Mouse (Mus musculus): ENCODE data around the gene Hdgf. TPM values are rescaled to one million over a fixed set of nuclear protein-coding genes. Genes with fewer than 3 reads are reported as not detected.
"Not testable (repeated sequence)": the region's sequence is repeated elsewhere in the genome, so short reads cannot be mapped to it uniquely, and the experiment has no call there.

The Hdgf gene
- polyA plus RNA-seq, 1 experiment: 169 TPM

DNA sequence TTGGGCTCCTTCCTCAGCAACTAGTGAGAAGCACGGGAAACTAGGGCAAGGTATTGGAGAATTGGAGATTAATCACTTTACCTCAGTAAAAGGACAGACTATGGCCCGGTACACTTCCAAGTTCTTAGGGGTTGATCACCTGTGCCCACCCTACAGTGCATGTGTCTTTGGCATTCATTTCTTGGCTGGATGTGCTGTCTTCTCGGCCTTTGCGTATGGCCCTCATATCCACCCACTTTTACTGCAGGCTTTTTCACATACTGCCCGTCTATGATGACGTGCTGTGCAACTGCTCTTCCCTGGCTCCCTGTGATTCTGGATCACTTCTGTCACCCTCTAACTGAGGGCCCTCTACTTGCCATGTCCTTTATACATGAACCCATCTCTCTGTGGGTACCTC is 19.7 kb upstream of the Hdgf start:
- TF ChIP-seq POLR2A (IDR thresholded peaks at IDR 0.05; ENCODE audit: extremely low read depth, insufficient read depth, low read length) (no peak), CTCF (IDR thresholded peaks at IDR 0.05; ENCODE audit: extremely low read depth, insufficient read depth, low read length) (no peak)
- no peak overlapping the region for H3K27ac ChIP-seq (ENCODE audit: insufficient read depth, low read length)
- H3K4me1 ChIP-seq (ENCODE audit: control insufficient read depth, insufficient read depth, low read length): peaks cover 7% of the 10 kb centered on the region; the same call in 1 of the 2 replicates
- H3K4me3 ChIP-seq (ENCODE audit: insufficient read depth, low read length): peak overlapping the region; percentile 33; the same call in 1 of the 2 replicates

DNA sequence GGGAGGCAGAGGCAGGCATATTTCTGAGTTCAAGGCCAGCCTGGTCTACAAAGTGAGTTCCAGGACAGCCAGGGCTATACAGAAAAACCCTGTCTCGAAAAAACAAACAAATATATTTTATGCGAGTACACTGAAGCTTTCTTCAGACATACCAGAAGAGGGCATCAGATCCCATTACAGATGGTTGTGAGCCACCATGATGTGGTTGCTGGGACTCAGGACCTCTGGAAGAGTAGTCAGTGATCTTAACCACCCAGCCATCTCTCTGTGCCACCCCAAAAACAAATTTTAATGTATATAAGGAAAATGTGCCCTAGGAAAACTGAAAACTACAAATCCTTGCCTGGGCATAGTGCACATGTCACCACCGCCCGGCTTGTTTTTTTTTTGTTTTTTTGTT is 18.7 kb upstream of the Hdgf start:
- H3K4me3 ChIP-seq (ENCODE audit: insufficient read depth, low read length); H3K4me1 ChIP-seq (ENCODE audit: control insufficient read depth, insufficient read depth, low read length); H3K27ac ChIP-seq (ENCODE audit: insufficient read depth, low read length): not testable (repeated sequence)

DNA sequence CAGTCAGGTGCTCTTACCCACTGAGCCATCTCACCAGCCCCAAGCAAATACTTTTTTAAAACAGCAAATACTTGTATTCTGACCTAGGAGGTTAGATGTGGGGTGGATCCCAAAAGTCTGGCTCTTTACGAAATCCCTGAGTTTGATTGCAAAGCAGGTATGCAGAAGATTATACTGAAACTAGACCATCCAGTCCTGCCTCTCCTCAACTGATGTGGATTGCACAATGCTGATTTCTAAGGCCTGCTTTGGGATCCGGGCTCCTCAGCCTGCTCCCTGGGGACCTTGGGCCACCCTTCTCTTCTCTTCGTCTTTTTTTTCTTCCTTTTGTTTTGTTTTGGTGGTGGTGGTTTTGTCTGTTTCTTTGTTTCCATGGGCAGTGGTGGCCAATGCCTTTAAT is 14.6 kb upstream of the Hdgf start:
- no peaks in the 10 kb centered on the region for H3K4me1 ChIP-seq (ENCODE audit: control insufficient read depth, insufficient read depth, low read length)
- H3K4me3 ChIP-seq (ENCODE audit: insufficient read depth, low read length): no peak overlapping the region
- H3K27ac ChIP-seq (ENCODE audit: insufficient read depth, low read length): no peak overlapping the region
- TF ChIP-seq POLR2A (IDR thresholded peaks at IDR 0.05; ENCODE audit: extremely low read depth, insufficient read depth, low read length) (no peak), CTCF (IDR thresholded peaks at IDR 0.05; ENCODE audit: extremely low read depth, insufficient read depth, low read length) (no peak)

DNA sequence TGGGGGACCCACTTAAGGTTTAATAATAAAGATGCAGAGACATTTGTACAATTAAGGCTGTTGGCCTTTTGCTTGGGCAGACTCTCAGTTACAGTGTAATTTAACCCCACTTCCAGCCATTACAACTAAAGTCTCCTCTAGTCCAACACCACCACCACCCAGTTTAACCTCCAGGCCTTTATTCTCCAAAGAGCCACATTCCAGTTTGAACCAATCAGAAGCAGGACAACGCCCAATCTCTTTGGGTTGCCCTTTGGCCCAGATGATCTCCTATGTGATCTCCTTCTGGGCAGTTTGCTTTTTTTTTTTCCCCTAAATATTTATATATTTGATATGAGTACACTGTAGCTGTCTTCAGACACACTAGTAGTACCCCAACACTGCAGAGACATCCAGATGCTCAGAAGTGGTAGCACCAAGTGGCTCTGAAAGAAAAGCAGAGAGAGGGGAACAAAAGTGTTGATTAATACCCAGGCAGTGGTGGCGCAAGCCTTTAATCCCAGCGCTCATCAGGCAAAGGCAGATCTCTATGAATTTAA is 12.7 kb upstream of the Hdgf start:
- no peak overlapping the region for H3K27ac ChIP-seq (ENCODE audit: insufficient read depth, low read length)
- H3K4me3 ChIP-seq (ENCODE audit: insufficient read depth, low read length): no peak overlapping the region
- no peaks in the 10 kb centered on the region for H3K4me1 ChIP-seq (ENCODE audit: control insufficient read depth, insufficient read depth, low read length)
- TF ChIP-seq POLR2A (IDR thresholded peaks at IDR 0.05; ENCODE audit: extremely low read depth, insufficient read depth, low read length): no peak
- TF ChIP-seq CTCF (IDR thresholded peaks at IDR 0.05; ENCODE audit: extremely low read depth, insufficient read depth, low read length): no peak

DNA sequence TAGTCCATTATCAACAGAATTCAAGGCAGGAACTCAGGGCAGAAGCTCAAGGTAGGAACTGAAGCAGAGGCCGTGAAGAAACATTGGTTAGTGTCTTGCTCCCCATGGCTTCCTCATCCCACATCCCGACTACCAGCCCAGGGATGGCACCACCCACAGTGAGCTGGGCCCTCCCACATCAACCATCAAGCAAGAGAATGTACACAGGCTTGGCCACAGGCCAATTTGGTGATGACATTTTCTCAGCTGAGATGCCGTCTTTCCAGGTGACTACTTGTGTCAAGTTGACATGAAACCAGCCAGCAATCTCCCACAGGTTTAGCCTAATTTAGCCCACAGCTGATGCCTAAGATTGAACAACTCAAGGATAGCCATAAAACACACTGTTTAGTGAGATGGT is 6.9 kb upstream of the Hdgf start:
- Histone ChIP-seq H3K27ac (ENCODE audit: insufficient read depth, low read length) (no peak overlapping the region), H3K4me3 (ENCODE audit: insufficient read depth, low read length) (no peak overlapping the region), H3K4me1 (ENCODE audit: control insufficient read depth, insufficient read depth, low read length) (no peaks in the 10 kb centered on the region)
- TF ChIP-seq CTCF (IDR thresholded peaks at IDR 0.05; ENCODE audit: extremely low read depth, insufficient read depth, low read length) (no peak), POLR2A (IDR thresholded peaks at IDR 0.05; ENCODE audit: extremely low read depth, insufficient read depth, low read length) (no peak)

DNA sequence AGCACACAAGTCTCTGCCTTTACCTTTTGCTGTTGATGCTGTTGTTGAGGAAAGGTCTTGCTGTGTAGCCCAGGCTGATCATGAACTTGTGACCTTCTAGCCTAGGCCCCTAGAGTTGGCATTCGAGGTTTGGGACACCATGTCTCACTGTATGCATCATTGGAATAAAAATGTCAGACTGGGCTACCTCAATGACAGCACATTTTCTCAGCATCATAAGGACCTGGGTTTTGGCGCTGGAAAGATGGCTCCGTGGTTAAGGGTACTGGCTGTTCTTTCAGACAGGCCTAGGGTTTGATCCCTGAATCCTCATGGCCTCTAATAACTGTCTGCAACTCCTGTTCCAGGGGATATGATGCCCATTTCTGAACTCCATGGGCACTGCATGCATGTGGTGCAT is 6.3 kb upstream of the Hdgf start:
- no peak overlapping the region for H3K27ac ChIP-seq (ENCODE audit: insufficient read depth, low read length)
- no peak for TF ChIP-seq POLR2A (IDR thresholded peaks at IDR 0.05; ENCODE audit: extremely low read depth, insufficient read depth, low read length)
- no peak for TF ChIP-seq CTCF (IDR thresholded peaks at IDR 0.05; ENCODE audit: extremely low read depth, insufficient read depth, low read length)

DNA sequence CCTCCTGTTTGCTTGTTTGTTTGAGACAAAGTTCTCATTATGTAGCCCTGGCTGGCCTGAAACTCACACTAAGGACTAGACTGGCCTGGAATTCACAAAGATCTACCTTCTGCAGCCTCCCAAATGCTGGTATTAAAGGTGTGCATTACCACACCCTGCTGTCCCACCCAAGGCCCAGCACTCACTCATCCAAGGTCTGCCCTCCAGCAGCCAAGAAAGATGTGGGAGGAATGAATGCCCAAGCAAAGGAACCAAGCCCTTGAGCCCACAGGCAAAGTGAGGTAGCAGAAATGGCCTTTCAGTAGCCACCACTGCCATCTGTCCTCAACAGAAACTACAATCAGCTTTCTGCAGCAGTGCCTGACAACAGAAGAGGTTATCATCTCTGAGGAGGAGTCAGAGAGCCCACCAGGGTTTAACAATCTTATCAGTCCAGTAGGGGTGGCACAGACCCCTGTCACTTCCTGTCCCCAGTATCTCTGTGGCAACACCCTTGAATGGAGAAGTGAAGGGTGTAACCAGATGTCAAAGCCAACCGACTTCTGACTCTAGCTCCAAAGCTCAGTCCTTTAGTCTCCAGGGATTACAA is 5.0 kb upstream of the Hdgf start:
- no peak for TF ChIP-seq POLR2A (IDR thresholded peaks at IDR 0.05; ENCODE audit: extremely low read depth, insufficient read depth, low read length)
- no peak for TF ChIP-seq CTCF (IDR thresholded peaks at IDR 0.05; ENCODE audit: extremely low read depth, insufficient read depth, low read length)

More for the DNA sequence above, 6.3 kb upstream of the Hdgf start:
- no peaks in the 10 kb centered on the region for H3K4me1 ChIP-seq (ENCODE audit: control insufficient read depth, insufficient read depth, low read length)
- no peak overlapping the region for H3K4me3 ChIP-seq (ENCODE audit: insufficient read depth, low read length)

DNA sequence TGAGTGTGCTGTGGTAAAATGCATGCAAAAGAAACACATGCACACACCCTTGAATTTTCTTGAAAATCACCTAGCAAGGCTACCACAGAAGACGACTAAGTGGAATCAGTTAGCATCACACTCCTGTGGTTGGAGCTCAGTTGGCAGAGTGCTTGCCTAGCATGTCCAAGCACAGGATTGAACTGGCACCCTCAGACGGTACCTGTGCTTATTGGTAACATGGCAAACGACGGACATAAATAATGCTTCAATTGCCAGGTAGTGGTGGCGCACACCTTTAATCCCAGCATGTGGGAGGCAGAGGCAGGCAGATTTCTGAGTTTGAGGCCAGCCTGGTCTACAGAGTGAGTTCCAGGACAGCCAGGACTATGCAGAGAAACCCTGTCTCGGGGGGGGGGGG is 4.2 kb upstream of the Hdgf start:
- not testable (repeated sequence) for H3K4me3 ChIP-seq (ENCODE audit: insufficient read depth, low read length); H3K27ac ChIP-seq (ENCODE audit: insufficient read depth, low read length); H3K4me1 ChIP-seq (ENCODE audit: control insufficient read depth, insufficient read depth, low read length)

More for the DNA sequence above, 5.0 kb upstream of the Hdgf start:
- Histone ChIP-seq H3K4me1 (ENCODE audit: control insufficient read depth, insufficient read depth, low read length) (no peaks in the 10 kb centered on the region), H3K27ac (ENCODE audit: insufficient read depth, low read length) (no peak overlapping the region), H3K4me3 (ENCODE audit: insufficient read depth, low read length) (no peak overlapping the region)

DNA sequence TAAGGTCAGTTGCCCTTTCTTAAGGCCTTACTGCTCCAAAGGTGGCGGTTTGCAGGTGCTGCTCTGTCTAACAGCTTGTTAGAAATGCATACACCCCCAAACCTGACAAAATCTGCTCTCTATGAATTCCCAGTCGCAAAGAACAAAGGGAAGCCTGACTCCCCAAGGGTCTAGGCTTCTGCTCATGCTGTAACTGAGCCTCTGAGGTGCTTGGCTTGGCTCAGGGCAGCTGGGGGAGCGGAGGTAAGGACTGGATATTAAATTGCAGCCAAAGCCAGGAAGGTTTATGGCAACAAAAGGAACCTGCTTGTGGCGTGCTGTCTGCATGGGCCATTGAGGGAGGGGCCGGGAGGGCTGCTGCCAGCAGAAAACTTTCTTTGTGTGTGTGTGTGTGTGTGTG is 2.3 kb upstream of the Hdgf start:
- H3K4me1 ChIP-seq (ENCODE audit: control insufficient read depth, insufficient read depth, low read length): peaks cover 4% of the 10 kb centered on the region; the same call in 1 of the 2 replicates
- H3K4me3 ChIP-seq (ENCODE audit: insufficient read depth, low read length): no peak overlapping the region
- H3K27ac ChIP-seq (ENCODE audit: insufficient read depth, low read length): no peak overlapping the region
- TF ChIP-seq POLR2A (IDR thresholded peaks at IDR 0.05; ENCODE audit: extremely low read depth, insufficient read depth, low read length) (no peak), CTCF (IDR thresholded peaks at IDR 0.05; ENCODE audit: extremely low read depth, insufficient read depth, low read length) (no peak)

DNA sequence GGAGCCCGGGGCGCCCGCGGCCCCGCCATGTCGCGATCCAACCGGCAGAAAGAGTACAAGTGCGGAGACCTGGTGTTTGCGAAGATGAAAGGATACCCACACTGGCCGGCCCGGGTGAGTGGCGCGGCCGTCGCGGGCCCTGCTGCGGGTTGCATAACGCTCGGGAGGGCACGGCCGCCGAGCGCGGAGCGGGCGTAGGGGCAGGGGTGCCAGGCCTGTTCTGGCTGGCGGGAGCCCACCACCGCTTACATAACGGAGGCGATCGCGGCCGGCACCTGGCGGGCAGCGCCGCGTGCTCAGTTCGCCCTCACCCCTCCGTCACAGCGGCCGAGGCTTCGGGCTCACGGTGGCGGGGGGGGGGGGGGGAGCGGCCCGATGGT is 470 bp downstream of the Hdgf start:
- Histone ChIP-seq H3K4me1 (ENCODE audit: control insufficient read depth, insufficient read depth, low read length) (peaks cover 10% of the 10 kb centered on the region; the same call in 1 of the 2 replicates), H3K27ac (ENCODE audit: insufficient read depth, low read length) (peak overlapping the region; percentile 99)
- TF ChIP-seq POLR2A (IDR thresholded peaks at IDR 0.05; ENCODE audit: extremely low read depth, insufficient read depth, low read length): no peak
- TF ChIP-seq CTCF (IDR thresholded peaks at IDR 0.05; ENCODE audit: extremely low read depth, insufficient read depth, low read length): no peak

More for the DNA sequence above, 470 bp downstream of the Hdgf start:
- peak overlapping the region; percentile 88 for H3K4me3 ChIP-seq (ENCODE audit: insufficient read depth, low read length)

All from cortical plate, adult 2 months (tissue).